Mouse (Mus musculus) hindbrain, embryonic 15.5 days (tissue): ENCODE results near the gene Rps6kl1. TPM values are rescaled to one million over a fixed set of nuclear protein-coding genes. Genes with fewer than 3 reads are reported as not detected.

Experiments used
- ATAC-seq: fragments of 200-750 bp; cut with Nextera tagmentation; 2 replicates; pipeline ENCODE4 v1.8.0; 2017; ENCODE audit warnings: low read depth, moderate number of reproducible peaks, moderate TSS enrichment; ENCODE audit not compliant: low FRiP score
- H3K27ac ChIP-seq: fragments of 300-500 bp; sonication (generic); replicated peaks from 2 replicates; pipeline ENCODE4 v1.5.1; 2015; ENCODE audit warnings: mild to moderate bottlenecking, inconsistent platforms
- H3K27me3 ChIP-seq: fragments of 300-500 bp; sonication (generic); 2 replicates; pipeline ENCODE4 v1.6.1; 2015; ENCODE audit warnings: control low read depth, inconsistent platforms
- H3K36me3 ChIP-seq: fragments of 300-500 bp; sonication (generic); 2 replicates; pipeline ENCODE4 v1.6.1; 2015; ENCODE audit warnings: control low read depth, inconsistent platforms
- H3K4me1 ChIP-seq: fragments of 300-500 bp; sonication (generic); replicated peaks from 2 replicates; pipeline ENCODE4 v1.6.1; 2015; ENCODE audit warnings: control low read depth, inconsistent platforms
- H3K4me2 ChIP-seq: fragments of 300-500 bp; sonication (generic); 2 replicates; pipeline ENCODE4 v1.6.1; 2015; ENCODE audit warnings: moderate library complexity, mild to moderate bottlenecking, inconsistent platforms
- H3K4me3 ChIP-seq: fragments of 300-500 bp; sonication (generic); 2 replicates; pipeline ENCODE4 v1.5.1; 2015; ENCODE audit warnings: mild to moderate bottlenecking, inconsistent platforms
- H3K9ac ChIP-seq: fragments of 300-500 bp; sonication (generic); 2 replicates; pipeline ENCODE4 v1.6.1; 2015; ENCODE audit warnings: inconsistent platforms
- H3K9me3 ChIP-seq: fragments of 300-500 bp; sonication (generic); 2 replicates; pipeline ENCODE4 v1.6.1; 2016; ENCODE audit warnings: control low read depth, inconsistent platforms
- WGBS: fragments of 180-500 bp; shearing (Covaris S2); methylation state at CpG from one replicate; pipeline ENCODE4 v1.1.7; 2015; 5-methylcytosine and 5-hydroxymethylcytosine counted together
- polyA plus RNA-seq: library from polyadenylated mRNA; unstranded; fragments of >200 nt; fragmentation: Nextera tagmentation; extraction: Ambion mirVana; gene quantifications from 2 replicates; pipeline ENCODE4 v1.2.1, GENCODE M21; 2015

Gene Rps6kl1
- polyA plus RNA-seq, 1 experiment from 2014 or later, result 35.7 TPM

- Histone ChIP-seq H3K4me1 (peaks cover 29% of the 10 kb centered on the region), H3K4me3 (no peak overlapping the region), H3K9me3 (no peaks in the 10 kb centered on the region), H3K9ac (no peak overlapping the region), H3K27ac (no peak overlapping the region), H3K36me3 (peaks cover 7% of the 10 kb centered on the region; the same call in 1 of the 2 replicates), H3K4me2 (peak overlapping the region; percentile 72), H3K27me3 (no peaks in the 10 kb centered on the region)
- 90% methylated on average over 7 of the region's 7 CpGs for WGBS
- ATAC-seq, result no peak
Measured at GRCm38 (mm10) chr12:85112550-85113251, 38.4 kb downstream of the Rps6kl1 start.

GRCm38 (mm10) chr12:85110698-85111592 is 40.1 kb downstream of the Rps6kl1 start, which contains the start of the genes Prox2 and Dlst:
Prox2 (minus strand) TSS chr12:85110759.
Dlst (plus strand) TSS chr12:85110833.
- WGBS, result under 1% methylated on average over 76 of the region's 83 CpGs
- ATAC-seq, result peak; percentile 97
- no peaks in the 10 kb centered on the region for H3K27me3 ChIP-seq

GRCm38 (mm10) chr12:85110011-85110697 is 40.9 kb downstream of the Rps6kl1 start:
- ATAC-seq, result peak; percentile 28; the same call in 1 of the 2 replicates
- 17% methylated on average over 18 of the region's 18 CpGs for WGBS

More at GRCm38 (mm10) chr12:85110698-85111592, 40.1 kb downstream of the Rps6kl1 start, which contains the start of the genes Prox2 and Dlst:
- H3K9me3 ChIP-seq, result no peaks in the 10 kb centered on the region
- H3K4me3 ChIP-seq, result peak within 1 kb of the TSS; percentile 89
- H3K4me1 ChIP-seq, result peaks cover 29% of the 10 kb centered on the region
- H3K9ac ChIP-seq, result peak within 1 kb of the TSS; percentile 93
- H3K4me2 ChIP-seq, result peak within 1 kb of the TSS; percentile 72
- H3K36me3 ChIP-seq, result peaks cover 6% of the 10 kb centered on the region; the same call in 1 of the 2 replicates
- H3K27ac ChIP-seq, result peak within 1 kb of the TSS; percentile 86

GRCm38 (mm10) chr12:85109426-85109825 is 41.6 kb downstream of the Rps6kl1 start:
- no peak overlapping the region for H3K4me3 ChIP-seq
- H3K4me2 ChIP-seq, result peak overlapping the region; percentile 72; the same call in 1 of the 2 replicates
- no peaks in the 10 kb centered on the region for H3K9me3 ChIP-seq
- H3K9ac ChIP-seq, result no peak overlapping the region
- ATAC-seq, result no peak
- H3K27me3 ChIP-seq, result no peaks in the 10 kb centered on the region
- peaks cover 29% of the 10 kb centered on the region for H3K4me1 ChIP-seq
- 72% methylated on average over 4 of the region's 4 CpGs for WGBS
- no peak overlapping the region for H3K27ac ChIP-seq
- no peaks in the 10 kb centered on the region for H3K36me3 ChIP-seq

More at GRCm38 (mm10) chr12:85110011-85110697, 40.9 kb downstream of the Rps6kl1 start:
- Histone ChIP-seq H3K27ac (peak overlapping the region; percentile 86), H3K9me3 (no peaks in the 10 kb centered on the region), H3K36me3 (peaks cover 3% of the 10 kb centered on the region; the same call in 1 of the 2 replicates), H3K27me3 (no peaks in the 10 kb centered on the region), H3K9ac (peak overlapping the region; percentile 93), H3K4me2 (peak overlapping the region; percentile 72), H3K4me1 (peaks cover 29% of the 10 kb centered on the region), H3K4me3 (peak overlapping the region; percentile 89)

- H3K4me2 ChIP-seq, result no peak overlapping the region
- H3K27ac ChIP-seq, result no peak overlapping the region
- no peaks in the 10 kb centered on the region for H3K27me3 ChIP-seq
- no peak for ATAC-seq
- WGBS, result 61% methylated on average over 3 of the region's 3 CpGs
- H3K9ac ChIP-seq, result no peak overlapping the region
- no peaks in the 10 kb centered on the region for H3K36me3 ChIP-seq
- no peaks in the 10 kb centered on the region for H3K9me3 ChIP-seq
- H3K4me1 ChIP-seq, result peaks cover 28% of the 10 kb centered on the region
- H3K4me3 ChIP-seq, result no peak overlapping the region
Measured at GRCm38 (mm10) chr12:85108643-85109042, 42.4 kb downstream of the Rps6kl1 start.

- Histone ChIP-seq H3K4me2 (peak overlapping the region; percentile 26; the same call in 1 of the 2 replicates), H3K36me3 (no peaks in the 10 kb centered on the region), H3K4me3 (no peak overlapping the region), H3K27me3 (no peaks in the 10 kb centered on the region), H3K9ac (no peak overlapping the region), H3K9me3 (no peaks in the 10 kb centered on the region), H3K27ac (no peak overlapping the region), H3K4me1 (peaks cover 5% of the 10 kb centered on the region)
- WGBS, result 5% methylated on average over 8 of the region's 8 CpGs
- ATAC-seq, result no peak
Measured at GRCm38 (mm10) chr12:85106292-85106691, 44.8 kb downstream of the Rps6kl1 start.

GRCm38 (mm10) chr12:85104789-85105188 is 46.3 kb downstream of the Rps6kl1 start:
- WGBS, result 81% methylated on average over 8 of the region's 8 CpGs

GRCm38 (mm10) chr12:85103096-85103495 is 48.0 kb downstream of the Rps6kl1 start:
- H3K4me1 ChIP-seq, result peaks cover 4% of the 10 kb centered on the region; the same call in 1 of the 2 replicates
- no peak overlapping the region for H3K4me2 ChIP-seq
- H3K9me3 ChIP-seq, result no peaks in the 10 kb centered on the region
- no peak for ATAC-seq
- no peaks in the 10 kb centered on the region for H3K27me3 ChIP-seq
- H3K4me3 ChIP-seq, result no peak overlapping the region
- H3K9ac ChIP-seq, result no peak overlapping the region
- 79% methylated on average over 8 of the region's 8 CpGs for WGBS
- no peak overlapping the region for H3K27ac ChIP-seq
- H3K36me3 ChIP-seq, result no peaks in the 10 kb centered on the region

More at GRCm38 (mm10) chr12:85104789-85105188, 46.3 kb downstream of the Rps6kl1 start:
- no peak overlapping the region for H3K9ac ChIP-seq
- H3K4me1 ChIP-seq, result peaks cover 5% of the 10 kb centered on the region
- H3K4me2 ChIP-seq, result no peak overlapping the region
- no peak overlapping the region for H3K27ac ChIP-seq
- H3K4me3 ChIP-seq, result no peak overlapping the region
- no peaks in the 10 kb centered on the region for H3K9me3 ChIP-seq
- no peaks in the 10 kb centered on the region for H3K36me3 ChIP-seq
- H3K27me3 ChIP-seq, result no peaks in the 10 kb centered on the region
- ATAC-seq, result no peak

GRCm38 (mm10) chr12:85101521-85102106 is 49.5 kb downstream of the Rps6kl1 start:
- no peak overlapping the region for H3K9ac ChIP-seq

GRCm38 (mm10) chr12:85101001-85101400 is 50.1 kb downstream of the Rps6kl1 start:
- H3K9me3 ChIP-seq, result no peaks in the 10 kb centered on the region
- no peak overlapping the region for H3K4me3 ChIP-seq
- H3K4me2 ChIP-seq, result no peak overlapping the region
- no peaks in the 10 kb centered on the region for H3K27me3 ChIP-seq
- no peaks in the 10 kb centered on the region for H3K36me3 ChIP-seq
- 0 out of 2 replicates have a peak, but pooled peaks have one; percentile 30 for ATAC-seq
- WGBS, result 50% methylated on average over 14 of the region's 14 CpGs
- no peak overlapping the region for H3K27ac ChIP-seq
- H3K9ac ChIP-seq, result no peak overlapping the region
- peaks cover 4% of the 10 kb centered on the region; the same call in 1 of the 2 replicates for H3K4me1 ChIP-seq

More at GRCm38 (mm10) chr12:85101521-85102106, 49.5 kb downstream of the Rps6kl1 start:
- Histone ChIP-seq H3K36me3 (no peaks in the 10 kb centered on the region), H3K4me1 (peaks cover 4% of the 10 kb centered on the region; the same call in 1 of the 2 replicates), H3K27me3 (no peaks in the 10 kb centered on the region), H3K4me3 (no peak overlapping the region), H3K9me3 (no peaks in the 10 kb centered on the region), H3K4me2 (no peak overlapping the region), H3K27ac (no peak overlapping the region)
- no peak for ATAC-seq
- WGBS, result 83% methylated on average over 5 of the region's 5 CpGs

- Histone ChIP-seq H3K4me3 (no peak overlapping the region), H3K4me1 (peaks cover 6% of the 10 kb centered on the region; the same call in 1 of the 2 replicates), H3K27me3 (no peaks in the 10 kb centered on the region), H3K27ac (no peak overlapping the region), H3K9me3 (no peaks in the 10 kb centered on the region), H3K36me3 (no peaks in the 10 kb centered on the region), H3K9ac (no peak overlapping the region), H3K4me2 (no peak overlapping the region)
- ATAC-seq, result no peak
- 81% methylated on average over 7 of the region's 7 CpGs for whole genome bisulfite sequencing
Measured at GRCm38 (mm10) chr12:85095859-85096258, 55.2 kb downstream of the Rps6kl1 start.
